Mouse (Mus musculus): Measurements from ENCODE around the gene Irx4. TPM values are rescaled to one million over a fixed set of nuclear protein-coding genes. Genes with fewer than 3 reads are reported as not detected.

The Irx4 gene
- polyA plus RNA-seq, 1 experiment from 2014 or later: 3.0 TPM

DNA sequence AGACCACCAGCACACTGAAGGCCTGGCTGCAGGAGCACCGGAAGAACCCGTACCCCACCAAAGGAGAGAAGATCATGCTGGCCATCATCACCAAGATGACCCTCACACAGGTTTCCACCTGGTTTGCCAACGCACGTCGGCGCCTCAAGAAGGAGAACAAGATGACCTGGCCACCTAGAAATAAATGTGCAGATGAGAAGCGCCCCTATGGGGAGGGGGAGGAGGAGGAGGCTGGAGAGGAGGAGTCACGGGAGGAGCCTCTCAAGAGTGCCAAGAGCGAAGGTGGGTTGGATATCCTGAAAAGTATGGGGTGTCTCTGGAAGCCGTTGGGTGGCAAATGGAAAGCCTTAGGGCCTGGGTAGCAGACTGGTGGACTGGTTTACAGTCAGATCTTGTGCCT, 7.3 kb downstream of the Irx4 start:
- ATAC-seq: no peak
- WGBS: 8% methylated on average over 10 of the region's 10 CpGs
- Histone ChIP-seq H3K27ac (ENCODE audit: low read depth, low read length) (no peak overlapping the region), H3K4me1 (ENCODE audit: control insufficient read depth, insufficient read depth, low read depth, low read length) (peaks cover 30% of the 10 kb centered on the region), H3K4me2 (ENCODE audit: low read length) (no peak overlapping the region), H3K4me3 (ENCODE audit: low read length) (no peak overlapping the region), H3K9ac (ENCODE audit: low read depth, low read length) (no peak overlapping the region), H3K36me3 (ENCODE audit: control insufficient read depth, insufficient read depth, low read length) (no peaks in the 10 kb centered on the region), H3K9me3 (ENCODE audit: control insufficient read depth, low read length) (no peaks in the 10 kb centered on the region), H3K27me3 (replicated peaks; ENCODE audit: control insufficient read depth, insufficient read depth, low read length) (peaks cover 54% of the 10 kb centered on the region)

DNA sequence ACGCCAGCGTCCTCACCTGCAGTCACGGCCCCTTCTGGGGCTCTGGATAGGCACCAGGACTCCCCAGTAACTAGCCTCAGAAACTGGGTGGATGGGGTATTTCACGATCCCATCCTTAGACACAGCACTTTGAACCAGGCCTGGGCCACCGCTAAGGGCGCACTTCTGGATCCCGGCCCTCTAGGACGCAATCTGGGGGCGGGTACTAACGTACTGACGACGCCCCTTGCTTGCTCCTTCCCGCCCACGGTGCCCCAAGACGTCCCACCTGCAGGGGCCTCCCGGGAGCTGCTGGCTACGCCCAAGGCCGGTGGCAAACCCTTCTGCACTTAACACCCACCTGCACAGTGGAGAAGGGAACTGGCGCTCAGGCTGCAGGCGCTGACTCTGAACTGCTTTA, 8.4 kb downstream of the Irx4 start:
- ATAC-seq: no peak
- Histone ChIP-seq H3K4me1 (ENCODE audit: control insufficient read depth, insufficient read depth, low read depth, low read length) (peaks cover 22% of the 10 kb centered on the region), H3K36me3 (ENCODE audit: control insufficient read depth, insufficient read depth, low read length) (no peaks in the 10 kb centered on the region), H3K9ac (ENCODE audit: low read depth, low read length) (no peak overlapping the region), H3K27me3 (replicated peaks; ENCODE audit: control insufficient read depth, insufficient read depth, low read length) (peaks cover 64% of the 10 kb centered on the region), H3K9me3 (ENCODE audit: control insufficient read depth, low read length) (no peaks in the 10 kb centered on the region), H3K4me2 (ENCODE audit: low read length) (peak overlapping the region; percentile 24; the same call in 1 of the 2 replicates), H3K27ac (ENCODE audit: low read depth, low read length) (no peak overlapping the region), H3K4me3 (ENCODE audit: low read length) (no peak overlapping the region; the same call in 1 of the 2 replicates)
- 2% methylated on average over 20 of the region's 20 CpGs for WGBS

DNA sequence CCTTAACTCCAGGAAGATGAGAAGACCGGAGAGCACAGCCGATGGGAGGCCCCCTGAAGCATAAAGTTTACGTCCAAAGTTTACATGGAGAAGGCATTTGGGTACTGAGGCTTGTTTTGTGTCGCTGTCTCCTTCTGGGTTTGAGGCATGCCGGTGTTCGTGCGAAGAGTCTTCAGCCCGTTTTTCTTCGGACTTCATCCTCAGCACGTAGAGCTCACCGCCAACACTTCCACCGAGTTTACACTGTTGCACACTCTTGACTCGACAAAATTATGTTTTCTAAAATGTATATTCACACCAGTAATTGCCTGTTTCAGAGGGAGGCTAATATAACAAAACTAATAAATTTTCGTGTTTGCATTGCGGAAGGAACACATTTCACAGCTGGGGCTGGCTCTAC, 9.0 kb downstream of the Irx4 start:
- H3K4me3 ChIP-seq (ENCODE audit: low read length): no peak overlapping the region
- H3K4me2 ChIP-seq (ENCODE audit: low read length): no peak overlapping the region
- peaks cover 22% of the 10 kb centered on the region for H3K4me1 ChIP-seq (ENCODE audit: control insufficient read depth, insufficient read depth, low read depth, low read length)
- ATAC-seq: no peak
- H3K36me3 ChIP-seq (ENCODE audit: control insufficient read depth, insufficient read depth, low read length): no peaks in the 10 kb centered on the region
- H3K9me3 ChIP-seq (ENCODE audit: control insufficient read depth, low read length): no peaks in the 10 kb centered on the region
- H3K27me3 ChIP-seq (replicated peaks; ENCODE audit: control insufficient read depth, insufficient read depth, low read length): peaks cover 68% of the 10 kb centered on the region
- H3K9ac ChIP-seq (ENCODE audit: low read depth, low read length): no peak overlapping the region
- H3K27ac ChIP-seq (ENCODE audit: low read depth, low read length): no peak overlapping the region
- WGBS: 12% methylated on average over 15 of the region's 15 CpGs

DNA sequence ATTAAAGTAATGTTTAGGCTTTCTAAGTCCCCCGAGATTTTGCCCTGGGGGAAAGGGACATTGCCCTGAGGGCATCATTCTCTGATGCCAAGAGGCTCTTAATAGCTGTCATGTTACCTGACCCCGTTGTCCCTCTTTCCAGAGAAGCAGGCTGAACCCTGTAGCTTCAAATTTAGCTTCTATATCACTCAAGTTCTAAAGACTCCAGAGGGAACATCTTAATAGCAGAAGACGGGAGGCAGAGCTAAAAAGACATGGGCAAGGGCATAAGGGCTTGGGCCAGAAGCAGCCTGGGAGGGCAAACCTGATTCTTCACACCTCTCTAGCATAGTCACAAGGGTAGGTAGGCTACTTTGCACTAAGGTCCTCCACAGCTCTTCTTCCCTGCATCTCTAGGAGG, 9.6 kb downstream of the Irx4 start:
- Histone ChIP-seq H3K9me3 (ENCODE audit: control insufficient read depth, low read length) (no peaks in the 10 kb centered on the region), H3K27ac (ENCODE audit: low read depth, low read length) (no peak overlapping the region), H3K4me3 (ENCODE audit: low read length) (no peak overlapping the region), H3K9ac (ENCODE audit: low read depth, low read length) (no peak overlapping the region), H3K4me1 (ENCODE audit: control insufficient read depth, insufficient read depth, low read depth, low read length) (peaks cover 22% of the 10 kb centered on the region), H3K4me2 (ENCODE audit: low read length) (no peak overlapping the region), H3K36me3 (ENCODE audit: control insufficient read depth, insufficient read depth, low read length) (no peaks in the 10 kb centered on the region), H3K27me3 (replicated peaks; ENCODE audit: control insufficient read depth, insufficient read depth, low read length) (peaks cover 68% of the 10 kb centered on the region)
- ATAC-seq: no peak
- WGBS: 19% methylated on average over 3 of the region's 3 CpGs

DNA sequence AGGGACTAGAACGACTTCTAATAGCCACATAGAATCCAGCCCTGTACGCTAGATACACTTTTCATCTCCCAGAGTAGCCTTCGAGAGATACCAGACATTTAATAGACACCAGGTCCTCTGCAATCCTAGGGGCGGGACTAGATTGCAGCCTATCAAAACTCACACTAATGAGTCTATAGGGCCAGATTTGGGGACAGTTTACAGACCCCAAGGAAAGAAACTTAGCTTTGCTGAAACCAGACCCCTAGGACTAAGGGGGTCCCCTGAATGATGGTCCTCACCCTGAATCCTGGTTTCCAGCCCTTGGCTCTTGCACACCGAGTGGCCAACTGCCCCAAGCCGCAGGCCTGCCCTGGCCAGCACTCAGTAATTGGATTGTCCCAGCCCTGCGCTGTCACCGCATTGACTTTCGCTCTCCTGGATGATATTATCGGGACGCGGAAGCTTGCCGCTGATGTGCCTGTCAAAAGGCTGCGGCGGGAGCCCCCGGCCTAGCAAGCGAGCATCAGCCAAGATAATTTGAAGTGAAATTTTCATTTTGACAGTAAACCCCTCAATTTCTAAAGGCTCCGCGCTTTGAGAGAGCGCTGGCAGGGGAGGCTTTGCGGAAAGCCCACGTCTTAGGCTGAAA, 10.3 kb downstream of the Irx4 start:
- Histone ChIP-seq H3K9ac (ENCODE audit: low read depth, low read length) (no peak overlapping the region), H3K9me3 (ENCODE audit: control insufficient read depth, low read length) (no peaks in the 10 kb centered on the region), H3K4me2 (ENCODE audit: low read length) (peak overlapping the region; percentile 62; the same call in 1 of the 2 replicates), H3K4me1 (ENCODE audit: control insufficient read depth, insufficient read depth, low read depth, low read length) (peaks cover 18% of the 10 kb centered on the region), H3K36me3 (ENCODE audit: control insufficient read depth, insufficient read depth, low read length) (no peaks in the 10 kb centered on the region), H3K27ac (ENCODE audit: low read depth, low read length) (no peak overlapping the region), H3K27me3 (replicated peaks; ENCODE audit: control insufficient read depth, insufficient read depth, low read length) (peaks cover 62% of the 10 kb centered on the region), H3K4me3 (ENCODE audit: low read length) (no peak overlapping the region; the same call in 1 of the 2 replicates)
- WGBS: 5% methylated on average over 22 of the region's 22 CpGs
- ATAC-seq: no peak

DNA sequence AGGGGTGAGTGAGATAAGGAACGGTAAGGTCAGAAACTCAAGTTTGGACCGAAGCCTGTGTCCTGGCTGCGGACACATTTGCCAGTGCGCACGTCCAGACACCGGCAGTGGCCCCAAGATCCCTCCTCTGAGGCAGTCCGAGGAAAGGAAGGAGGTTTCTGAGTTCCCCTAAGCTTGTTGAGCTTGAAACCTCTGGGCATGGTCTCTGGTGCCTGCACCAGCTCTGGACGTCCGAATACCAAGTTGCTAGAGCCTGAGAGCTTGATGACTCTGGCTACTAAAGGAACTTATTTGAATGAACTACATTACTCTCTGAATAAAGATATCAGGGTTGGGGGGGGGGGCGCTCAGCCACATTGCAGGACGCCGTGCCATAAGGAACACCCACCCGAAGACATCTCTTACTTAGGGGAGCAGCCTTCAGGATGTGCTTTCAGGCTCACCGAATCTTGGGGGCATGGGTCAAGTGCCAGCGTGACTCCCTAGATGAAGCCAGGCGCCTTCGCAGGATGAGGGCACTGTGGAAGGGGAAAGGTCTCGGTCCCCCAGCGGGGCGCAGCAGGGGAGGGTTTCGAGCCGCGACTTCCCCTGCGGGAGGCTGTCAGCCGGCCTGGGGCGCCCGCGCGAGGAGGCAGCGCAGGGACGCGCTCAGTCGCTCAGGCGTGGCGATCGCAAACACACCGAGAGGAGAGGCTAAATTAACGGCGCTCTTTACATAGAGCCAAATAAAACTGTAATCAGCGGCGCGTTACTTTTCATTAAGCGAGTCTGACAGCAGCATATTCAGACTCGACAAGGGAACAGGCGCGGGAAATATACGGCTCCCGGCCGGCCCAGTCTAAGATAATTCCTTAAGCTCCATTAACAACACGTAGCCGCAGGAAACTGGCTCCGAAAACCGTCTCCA, 11.3 kb downstream of the Irx4 start:
- H3K27ac ChIP-seq (ENCODE audit: low read depth, low read length): no peak overlapping the region
- H3K4me2 ChIP-seq (ENCODE audit: low read length): peak overlapping the region; percentile 62
- H3K36me3 ChIP-seq (ENCODE audit: control insufficient read depth, insufficient read depth, low read length): no peaks in the 10 kb centered on the region
- H3K4me3 ChIP-seq (ENCODE audit: low read length): peak overlapping the region; percentile 34
- H3K9me3 ChIP-seq (ENCODE audit: control insufficient read depth, low read length): no peaks in the 10 kb centered on the region
- ATAC-seq: 0 out of 2 replicates have a peak, but pooled peaks have one; percentile 22
- 0 out of 2 replicates have a peak overlapping the region, but pooled peaks have one; percentile 18 for H3K9ac ChIP-seq (ENCODE audit: low read depth, low read length)
- 1% methylated on average over 53 of the region's 53 CpGs for WGBS
- peaks cover 57% of the 10 kb centered on the region for H3K27me3 ChIP-seq (replicated peaks; ENCODE audit: control insufficient read depth, insufficient read depth, low read length)
- H3K4me1 ChIP-seq (ENCODE audit: control insufficient read depth, insufficient read depth, low read depth, low read length): peaks cover 18% of the 10 kb centered on the region

DNA sequence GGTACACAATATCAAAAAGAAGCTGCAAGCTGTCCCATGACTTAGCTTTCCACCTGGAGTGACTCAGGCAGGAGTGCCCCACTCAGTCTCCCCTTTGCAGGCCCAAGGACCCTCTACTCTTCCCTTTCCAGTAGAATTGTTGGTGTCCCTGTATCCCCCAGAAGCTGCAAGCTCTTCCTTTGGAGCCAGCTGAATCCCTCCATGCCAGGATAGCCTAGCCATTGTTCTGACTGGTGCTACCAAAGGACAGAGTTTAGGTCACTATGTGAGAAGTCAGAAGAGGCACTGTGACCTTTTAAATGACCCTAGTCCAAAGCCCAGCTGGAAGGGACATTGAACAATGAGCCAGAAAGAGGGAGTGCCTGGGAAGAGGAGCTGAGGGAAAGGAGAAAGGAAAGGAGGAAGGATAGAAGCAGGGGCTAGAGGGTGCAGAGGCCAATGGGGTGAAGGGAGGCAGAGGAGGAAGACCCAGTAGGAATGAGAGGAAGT, 12.6 kb downstream of the Irx4 start:
- Histone ChIP-seq H3K36me3 (ENCODE audit: control insufficient read depth, insufficient read depth, low read length) (no peaks in the 10 kb centered on the region), H3K4me3 (ENCODE audit: low read length) (no peak overlapping the region), H3K9me3 (ENCODE audit: control insufficient read depth, low read length) (no peaks in the 10 kb centered on the region), H3K4me2 (ENCODE audit: low read length) (no peak overlapping the region), H3K27me3 (replicated peaks; ENCODE audit: control insufficient read depth, insufficient read depth, low read length) (peaks cover 46% of the 10 kb centered on the region), H3K9ac (ENCODE audit: low read depth, low read length) (no peak overlapping the region), H3K4me1 (ENCODE audit: control insufficient read depth, insufficient read depth, low read depth, low read length) (peaks cover 18% of the 10 kb centered on the region), H3K27ac (ENCODE audit: low read depth, low read length) (no peak overlapping the region)
- ATAC-seq: no peak

DNA sequence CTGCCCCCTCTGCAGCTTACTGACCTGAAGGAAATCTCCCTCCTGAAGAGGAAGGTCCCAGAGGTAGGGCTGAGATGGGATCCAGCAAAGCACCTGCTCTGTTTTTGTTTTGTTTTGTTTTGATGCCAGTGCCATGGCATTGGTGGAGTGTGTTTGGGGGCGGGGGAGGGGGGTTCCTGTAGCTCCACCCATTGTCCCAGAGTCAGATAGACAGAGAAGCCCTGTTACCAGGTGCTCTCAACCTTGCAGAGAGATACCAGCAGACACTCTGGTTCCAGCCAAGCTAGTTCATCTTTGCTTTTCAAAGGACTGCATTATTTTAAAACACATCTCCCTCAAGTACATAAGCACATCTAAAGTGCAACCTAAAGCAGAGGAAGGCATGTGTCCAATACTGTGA, 13.3 kb downstream of the Irx4 start:
- Histone ChIP-seq H3K4me3 (ENCODE audit: low read length) (no peak overlapping the region), H3K9ac (ENCODE audit: low read depth, low read length) (no peak overlapping the region), H3K27me3 (replicated peaks; ENCODE audit: control insufficient read depth, insufficient read depth, low read length) (peaks cover 41% of the 10 kb centered on the region), H3K27ac (ENCODE audit: low read depth, low read length) (no peak overlapping the region), H3K9me3 (ENCODE audit: control insufficient read depth, low read length) (no peaks in the 10 kb centered on the region), H3K4me1 (ENCODE audit: control insufficient read depth, insufficient read depth, low read depth, low read length) (peaks cover 17% of the 10 kb centered on the region), H3K4me2 (ENCODE audit: low read length) (no peak overlapping the region), H3K36me3 (ENCODE audit: control insufficient read depth, insufficient read depth, low read length) (no peaks in the 10 kb centered on the region)
- WGBS: 24% methylated on average over 1 of the region's 1 CpGs
- ATAC-seq: no peak

DNA sequence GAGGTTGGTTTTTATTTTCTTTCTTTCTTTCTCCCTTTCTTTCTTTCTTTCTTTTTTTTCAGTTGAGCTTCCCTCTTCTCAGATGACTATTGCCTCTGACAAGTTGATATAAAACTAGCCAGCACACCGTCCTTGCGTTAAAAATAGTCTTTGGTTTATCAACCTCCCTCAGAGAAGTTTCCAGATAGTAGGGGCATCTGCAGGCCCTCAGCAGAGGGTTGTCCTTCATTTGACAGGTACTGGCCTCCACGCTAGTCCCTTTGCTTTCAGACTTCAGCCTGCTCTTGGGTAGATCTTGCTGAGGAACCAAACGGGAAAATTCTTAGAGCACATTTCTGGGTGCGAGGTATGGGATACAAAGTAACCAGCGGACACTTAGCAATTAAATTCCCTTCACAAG, 17.1 kb downstream of the Irx4 start:
- 94% methylated on average over 6 of the region's 6 CpGs for WGBS
- Histone ChIP-seq H3K9me3 (ENCODE audit: control insufficient read depth, low read length) (no peaks in the 10 kb centered on the region), H3K4me1 (ENCODE audit: control insufficient read depth, insufficient read depth, low read depth, low read length) (no peaks in the 10 kb centered on the region), H3K9ac (ENCODE audit: low read depth, low read length) (no peak overlapping the region), H3K36me3 (ENCODE audit: control insufficient read depth, insufficient read depth, low read length) (no peaks in the 10 kb centered on the region), H3K27me3 (replicated peaks; ENCODE audit: control insufficient read depth, insufficient read depth, low read length) (peaks cover 25% of the 10 kb centered on the region), H3K4me2 (ENCODE audit: low read length) (no peak overlapping the region), H3K27ac (ENCODE audit: low read depth, low read length) (no peak overlapping the region), H3K4me3 (ENCODE audit: low read length) (no peak overlapping the region)
- ATAC-seq: no peak

Data from hindbrain, embryonic 16.5 days (tissue).